Mouse (Mus musculus) stomach, postnatal 0 days (tissue): Measurements from ENCODE around the gene Olfr316.

Experiments
- CTCF ChIP-seq: IDR thresholded peaks from 2 replicates; pipeline ENCODE4 v1.5.1; 2016; ENCODE audit warnings: antibody characterized with exemption, low read depth, mild to moderate bottlenecking, moderate library complexity
- EP300 ChIP-seq: optimal IDR thresholded peaks from 2 replicates; pipeline ENCODE3; 2016; ENCODE audit warnings: antibody characterized with exemption

DNA sequence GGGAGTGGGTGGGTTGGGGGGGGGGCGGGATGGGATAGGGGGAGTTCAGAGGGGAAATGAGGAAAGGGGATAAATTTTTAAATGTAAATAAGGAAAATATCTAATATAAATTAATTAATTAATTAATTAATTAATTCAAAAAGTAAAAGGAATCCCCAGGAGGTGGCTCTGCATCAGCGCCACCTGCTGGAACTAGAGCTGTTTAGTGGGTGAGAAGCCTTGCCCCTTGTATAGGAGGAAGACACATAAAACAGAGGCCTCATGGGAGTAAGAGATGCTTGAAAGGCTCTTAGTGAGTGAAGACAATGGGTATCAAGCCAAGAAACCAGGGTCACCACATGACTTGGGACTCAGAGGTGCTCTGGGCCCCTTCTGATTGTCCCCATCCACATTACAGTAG is 43.3 kb downstream of the Olfr316 start:
- TF ChIP-seq CTCF (peak; percentile 41), EP300 (no peak)
